Mouse (Mus musculus) hindbrain, embryonic 14.5 days (tissue): ENCODE measurements at regions not wholly inside any gene's neighbourhood (a gene's known extent, or its start where the extent isn't known, plus 50 kb on each side); places are given as distances from the start of the nearest gene placed in this dataset.

Experiments used
- ATAC-seq: fragments of 200-750 bp; cut with Nextera tagmentation; 2 replicates; pipeline ENCODE4 v1.8.0; 2017; ENCODE audit warnings: moderate number of reproducible peaks, mild to moderate bottlenecking, moderate TSS enrichment, moderate library complexity; ENCODE audit not compliant: low FRiP score
- DNase-seq: peaks from one replicate; pipeline ENCODE4 v3.0.0-alpha.2; 2015; ENCODE audit warnings: low spot score
- H3K27ac ChIP-seq: fragments of 300-500 bp; sonication (generic); 2 replicates; pipeline ENCODE4 v1.5.1; 2014; ENCODE audit warnings: mild to moderate bottlenecking, moderate library complexity
- H3K27me3 ChIP-seq: fragments of 300-500 bp; sonication (generic); 2 replicates; pipeline ENCODE4 v1.6.1; 2014; ENCODE audit warnings: mild to moderate bottlenecking, low read length, mixed read lengths; ENCODE audit not compliant: control insufficient read depth, insufficient read depth
- H3K36me3 ChIP-seq: fragments of 300-500 bp; sonication (generic); replicated peaks from 2 replicates; pipeline ENCODE4 v1.6.1; 2014; ENCODE audit not compliant: control insufficient read depth, insufficient read depth
- H3K4me1 ChIP-seq: fragments of 300-500 bp; sonication (generic); replicated peaks from 2 replicates; pipeline ENCODE4 v1.6.1; 2014; ENCODE audit warnings: antibody characterized with exemption, low read length, mixed read lengths; ENCODE audit not compliant: control insufficient read depth, insufficient read depth
- H3K4me2 ChIP-seq: fragments of 300-500 bp; sonication (generic); replicated peaks from 2 replicates; pipeline ENCODE4 v1.6.1; 2014; ENCODE audit warnings: mild to moderate bottlenecking, moderate library complexity
- H3K4me3 ChIP-seq: fragments of 300-500 bp; sonication (generic); replicated peaks from 2 replicates; pipeline ENCODE4 v1.5.1; 2014; ENCODE audit warnings: mild to moderate bottlenecking, low read length
- H3K9ac ChIP-seq: fragments of 300-500 bp; sonication (generic); 2 replicates; pipeline ENCODE4 v1.6.1; 2014
- H3K9me3 ChIP-seq: fragments of 300-500 bp; sonication (generic); 2 replicates; pipeline ENCODE4 v1.6.1; 2016; ENCODE audit warnings: low read length; ENCODE audit not compliant: control insufficient read depth
- WGBS: fragments of 180-500 bp; shearing (Covaris S2); extraction: QIAGEN DNeasy Blood & Tissue Kit; methylation state at CpG from one replicate; pipeline ENCODE4 v1.1.7; 2014; 5-methylcytosine and 5-hydroxymethylcytosine counted together

GRCm38 (mm10) chr2:159072997-159073690 is 278.5 kb downstream of the Dhx35 start:
- Histone ChIP-seq H3K27me3 (peaks cover 87% of the 10 kb centered on the region), H3K4me3 (no peak overlapping the region), H3K27ac (no peak overlapping the region), H3K9ac (no peak overlapping the region), H3K9me3 (no peaks in the 10 kb centered on the region), H3K36me3 (no peaks in the 10 kb centered on the region), H3K4me1 (no peaks in the 10 kb centered on the region), H3K4me2 (no peak overlapping the region)
- 89% methylated on average over 7 of the region's 7 CpGs for WGBS
- DNase-seq (no peak), ATAC-seq (no peak)

- Histone ChIP-seq H3K9me3 (no peaks in the 10 kb centered on the region), H3K4me3 (no peak overlapping the region), H3K36me3 (no peaks in the 10 kb centered on the region), H3K27me3 (peaks cover 35% of the 10 kb centered on the region), H3K4me1 (no peaks in the 10 kb centered on the region), H3K4me2 (no peak overlapping the region), H3K9ac (no peak overlapping the region), H3K27ac (no peak overlapping the region)
- WGBS, result 82% methylated on average over 7 of the region's 7 CpGs
- no peak for DNase-seq
- ATAC-seq, result no peak
These were observed 285.2 kb downstream of the Dhx35 start for GRCm38 (mm10) chr2:159079836-159080235.

- no peak overlapping the region for H3K27ac ChIP-seq
- no peak overlapping the region for H3K4me3 ChIP-seq
- no peak for ATAC-seq
- no peaks in the 10 kb centered on the region for H3K36me3 ChIP-seq
- WGBS, result 62% methylated on average over 19 of the region's 19 CpGs
- H3K27me3 ChIP-seq, result peaks cover 29% of the 10 kb centered on the region
- no peaks in the 10 kb centered on the region for H3K4me1 ChIP-seq
- H3K9ac ChIP-seq, result no peak overlapping the region
- no peak for DNase-seq
- no peaks in the 10 kb centered on the region for H3K9me3 ChIP-seq
- H3K4me2 ChIP-seq, result no peak overlapping the region
These were observed 286.4 kb downstream of the Dhx35 start for GRCm38 (mm10) chr2:159080784-159081544.

GRCm38 (mm10) chr2:159086836-159087235 is 292.2 kb downstream of the Dhx35 start:
- Histone ChIP-seq H3K9ac (no peak overlapping the region), H3K27ac (no peak overlapping the region), H3K4me2 (no peak overlapping the region), H3K36me3 (no peaks in the 10 kb centered on the region), H3K9me3 (no peaks in the 10 kb centered on the region), H3K4me3 (no peak overlapping the region), H3K27me3 (no peaks in the 10 kb centered on the region; the same call in 1 of the 2 replicates), H3K4me1 (no peaks in the 10 kb centered on the region)
- ATAC-seq, result no peak
- DNase-seq, result no peak
- WGBS, result 63% methylated on average over 2 of the region's 2 CpGs

GRCm38 (mm10) chr2:159088196-159088595 is 293.6 kb downstream of the Dhx35 start:
- H3K9me3 ChIP-seq, result no peaks in the 10 kb centered on the region

GRCm38 (mm10) chr2:159096667-159097066 is 302.1 kb downstream of the Dhx35 start:
- H3K36me3 ChIP-seq, result no peaks in the 10 kb centered on the region
- H3K27ac ChIP-seq, result no peak overlapping the region
- no peaks in the 10 kb centered on the region for H3K4me1 ChIP-seq
- DNase-seq (no peak), ATAC-seq (no peak)
- H3K9me3 ChIP-seq, result no peaks in the 10 kb centered on the region
- no peak overlapping the region for H3K9ac ChIP-seq
- no peak overlapping the region for H3K4me3 ChIP-seq
- 43% methylated on average over 2 of the region's 2 CpGs for WGBS
- H3K27me3 ChIP-seq, result no peaks in the 10 kb centered on the region; the same call in 1 of the 2 replicates
- no peak overlapping the region for H3K4me2 ChIP-seq

More at GRCm38 (mm10) chr2:159088196-159088595, 293.6 kb downstream of the Dhx35 start:
- 92% methylated on average over 4 of the region's 4 CpGs for WGBS
- Histone ChIP-seq H3K9ac (no peak overlapping the region), H3K4me1 (no peaks in the 10 kb centered on the region), H3K36me3 (no peaks in the 10 kb centered on the region), H3K27ac (no peak overlapping the region), H3K4me3 (no peak overlapping the region), H3K4me2 (no peak overlapping the region), H3K27me3 (no peaks in the 10 kb centered on the region; the same call in 1 of the 2 replicates)
- no peak for DNase-seq
- no peak for ATAC-seq

- DNase-seq, result no peak
- ATAC-seq, result no peak
- Histone ChIP-seq H3K27me3 (no peaks in the 10 kb centered on the region), H3K4me3 (no peak overlapping the region), H3K4me1 (no peaks in the 10 kb centered on the region), H3K36me3 (no peaks in the 10 kb centered on the region), H3K27ac (no peak overlapping the region), H3K9ac (no peak overlapping the region), H3K4me2 (no peak overlapping the region), H3K9me3 (peaks cover 7% of the 10 kb centered on the region)
- WGBS, result 83% methylated on average over 6 of the region's 6 CpGs
These were observed 339.4 kb downstream of the Dhx35 start for GRCm38 (mm10) chr2:159134042-159134441.

- Histone ChIP-seq H3K9me3 (no peaks in the 10 kb centered on the region), H3K4me1 (no peaks in the 10 kb centered on the region), H3K4me3 (no peak overlapping the region), H3K27ac (no peak overlapping the region), H3K36me3 (no peaks in the 10 kb centered on the region), H3K27me3 (no peaks in the 10 kb centered on the region), H3K9ac (no peak overlapping the region), H3K4me2 (no peak overlapping the region)
- no peak for ATAC-seq
- 100% methylated on average over 2 of the region's 2 CpGs for whole genome bisulfite sequencing
- no peak for DNase-seq
These were observed 344.0 kb downstream of the Dhx35 start for GRCm38 (mm10) chr2:159138603-159139002.

GRCm38 (mm10) chr2:159145980-159146379 is 351.4 kb downstream of the Dhx35 start:
- 83% methylated on average over 6 of the region's 6 CpGs for WGBS
- Histone ChIP-seq H3K4me2 (no peak overlapping the region), H3K27ac (no peak overlapping the region), H3K36me3 (no peaks in the 10 kb centered on the region), H3K9me3 (no peaks in the 10 kb centered on the region), H3K9ac (no peak overlapping the region), H3K27me3 (no peaks in the 10 kb centered on the region), H3K4me1 (no peaks in the 10 kb centered on the region), H3K4me3 (no peak overlapping the region)
- ATAC-seq, result no peak
- DNase-seq, result no peak
